Mouse (Mus musculus) heart, postnatal 0 days (tissue): Measurements from ENCODE around the gene Wfdc12. TPM values are rescaled to one million over a fixed set of nuclear protein-coding genes. Genes with fewer than 3 reads are reported as not detected.

Source experiments
- ATAC-seq: fragments of 200-750 bp; cut with Nextera tagmentation; 2 replicates; pipeline ENCODE4 v1.8.0; 2017; ENCODE audit warnings: low read depth, moderate number of reproducible peaks, moderate library complexity; ENCODE audit not compliant: insufficient read depth
- DNase-seq: peaks from one replicate; pipeline ENCODE4 v3.0.0-alpha.2; 2016; ENCODE audit warnings: low spot score
- H3K27ac ChIP-seq: fragments of 300-500 bp; sonication (generic); 2 replicates; pipeline ENCODE4 v1.5.1; 2014; ENCODE audit warnings: low read depth, mild to moderate bottlenecking
- H3K27me3 ChIP-seq: fragments of 300-500 bp; sonication (generic); 2 replicates; pipeline ENCODE4 v1.6.1; 2014; ENCODE audit warnings: low read length, mixed read lengths; ENCODE audit not compliant: control insufficient read depth, insufficient read depth
- H3K36me3 ChIP-seq: fragments of 300-500 bp; sonication (generic); replicated peaks from 2 replicates; pipeline ENCODE4 v1.6.1; 2014; ENCODE audit warnings: low read length, mixed read lengths; ENCODE audit not compliant: control insufficient read depth, insufficient read depth
- H3K4me1 ChIP-seq: fragments of 300-500 bp; sonication (generic); 2 replicates; pipeline ENCODE4 v1.6.1; 2014; ENCODE audit warnings: antibody characterized with exemption; ENCODE audit not compliant: control insufficient read depth, insufficient read depth
- H3K4me2 ChIP-seq: fragments of 300-500 bp; sonication (generic); 2 replicates; pipeline ENCODE4 v1.6.1; 2014; ENCODE audit warnings: low read depth, mild to moderate bottlenecking, low read length, moderate library complexity
- H3K4me3 ChIP-seq: fragments of 300-500 bp; sonication (generic); 2 replicates; pipeline ENCODE4 v1.5.1; 2014; ENCODE audit warnings: low read depth, low read length
- H3K9ac ChIP-seq: fragments of 300-500 bp; sonication (generic); replicated peaks from 2 replicates; pipeline ENCODE4 v1.6.1; 2014; ENCODE audit warnings: low read depth, low read length, mixed read lengths
- H3K9me3 ChIP-seq: fragments of 300-500 bp; sonication (generic); replicated peaks from 2 replicates; pipeline ENCODE4 v1.6.1; 2016; ENCODE audit warnings: low read length; ENCODE audit not compliant: control insufficient read depth
- CTCF ChIP-seq: IDR thresholded peaks from 2 replicates; pipeline ENCODE4 v1.5.1; 2016; ENCODE audit warnings: antibody characterized with exemption, control low read depth, low read depth
- EP300 ChIP-seq: IDR thresholded peaks from 2 replicates; pipeline ENCODE4 v1.6.1; 2016; ENCODE audit warnings: antibody characterized with exemption, low read depth
- WGBS: fragments of 180-500 bp; shearing (Covaris S2); extraction: QIAGEN DNeasy Blood & Tissue Kit; methylation state at CpG from one replicate; pipeline ENCODE4 v1.1.7; 2014; 5-methylcytosine and 5-hydroxymethylcytosine counted together
- polyA plus RNA-seq: library from polyadenylated mRNA; unstranded; fragments of >200 nt; fragmentation: Nextera tagmentation; extraction: Ambion mirVana; gene quantifications from 2 replicates; pipeline ENCODE4 v1.2.1, GENCODE M21; 2015
- total RNA-seq: library from RNA; depleted of rRNA; stranded (reverse); fragments of >200 nt; gene quantifications from 2 replicates; pipeline ENCODE4 v1.2.3, GENCODE M21; 2014; ENCODE audit warnings: low replicate concordance

Gene Wfdc12
- total and polyA plus RNA-seq, 2 experiments from 2014 or later = not detected

- H3K9me3 ChIP-seq = no peaks in the 10 kb centered on the region
- H3K4me3 ChIP-seq = no peak overlapping the region
- DNase-seq = no peak
- H3K4me2 ChIP-seq = no peak overlapping the region
- H3K27me3 ChIP-seq = peaks cover 32% of the 10 kb centered on the region
- 65% methylated on average over 8 of the region's 8 CpGs for WGBS
- no peaks in the 10 kb centered on the region for H3K36me3 ChIP-seq
- no peak for TF ChIP-seq CTCF
- TF ChIP-seq EP300 = no peak
- H3K4me1 ChIP-seq = no peaks in the 10 kb centered on the region
- no peak for ATAC-seq
- no peak overlapping the region for H3K27ac ChIP-seq
- no peak overlapping the region for H3K9ac ChIP-seq
Observed at GRCm38 (mm10) chr2:164174649-164175395, 15.6 kb downstream of the Wfdc12 start.

GRCm38 (mm10) chr2:164173394-164173793 is 17.0 kb downstream of the Wfdc12 start:
- no peak overlapping the region for H3K27ac ChIP-seq
- H3K4me1 ChIP-seq = peaks cover 3% of the 10 kb centered on the region
- TF ChIP-seq CTCF (no peak), EP300 (no peak)
- H3K36me3 ChIP-seq = no peaks in the 10 kb centered on the region
- no peak for ATAC-seq
- no peak overlapping the region for H3K4me2 ChIP-seq
- no peaks in the 10 kb centered on the region for H3K9me3 ChIP-seq
- no peak overlapping the region for H3K9ac ChIP-seq
- H3K4me3 ChIP-seq = no peak overlapping the region
- WGBS = 13% methylated on average over 3 of the region's 3 CpGs
- DNase-seq = no peak
- peaks cover 45% of the 10 kb centered on the region for H3K27me3 ChIP-seq

DNA sequence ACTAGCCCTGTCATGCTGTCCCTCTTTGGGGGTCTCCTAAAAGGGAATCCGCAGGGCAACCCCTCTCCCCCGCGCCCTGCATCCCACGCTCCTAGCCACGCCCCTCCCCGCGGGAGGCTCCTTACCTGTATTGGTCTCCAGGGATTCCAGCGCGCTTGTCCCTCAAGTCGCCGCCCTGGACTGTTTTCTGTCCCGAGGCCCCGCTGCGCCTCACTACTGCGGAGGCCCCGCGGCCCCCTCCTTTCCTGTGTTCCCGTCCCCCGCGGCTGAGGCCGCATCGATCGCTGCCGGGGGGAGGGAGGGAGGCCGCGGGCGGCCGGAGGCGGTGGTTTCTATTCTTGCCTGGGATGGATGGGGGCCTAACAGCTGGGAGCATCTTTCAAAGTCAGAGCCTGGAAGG is 19.5 kb downstream of the Wfdc12 start, which contains the start of gene Kcns1:
TSS of gene Kcns1 (minus strand) at position 212 of the 400 bp plus-strand sequence.
- Histone ChIP-seq H3K36me3 (no peaks in the 10 kb centered on the region), H3K4me3 (peak within 1 kb of the TSS; percentile 20), H3K9me3 (no peaks in the 10 kb centered on the region), H3K4me1 (peaks cover 7% of the 10 kb centered on the region), H3K27ac (no peak within 1 kb of the TSS), H3K27me3 (peaks cover 61% of the 10 kb centered on the region), H3K4me2 (peak within 1 kb of the TSS; percentile 47), H3K9ac (no peak within 1 kb of the TSS)
- TF ChIP-seq CTCF (no peak), EP300 (no peak)
- DNase-seq (no peak), ATAC-seq (no peak)
- WGBS = under 1% methylated on average over 29 of the region's 29 CpGs

DNA sequence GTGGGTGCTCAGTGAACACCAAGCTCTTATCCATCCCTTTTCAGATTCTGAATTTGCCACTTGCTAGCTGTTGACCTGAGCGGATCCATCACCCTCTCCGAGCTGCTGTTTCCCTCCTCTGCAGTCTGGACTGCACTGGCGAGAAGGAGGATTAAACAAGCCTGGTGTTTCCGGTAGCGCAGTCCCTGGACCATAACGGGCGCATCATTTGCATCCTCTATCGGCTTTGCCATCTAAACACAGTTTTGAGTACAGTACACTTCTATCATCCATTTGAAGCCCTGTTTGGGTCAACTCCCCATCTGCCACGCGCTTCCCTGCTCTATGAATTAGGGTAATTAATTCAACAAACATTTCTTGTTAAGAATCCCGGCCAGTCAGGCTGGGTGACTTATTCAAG is 20.1 kb downstream of the Wfdc12 start:
- no peaks in the 10 kb centered on the region for H3K9me3 ChIP-seq
- 11% methylated on average over 11 of the region's 11 CpGs for WGBS

GRCm38 (mm10) chr2:164168571-164168946 is 21.8 kb downstream of the Wfdc12 start:
- Histone ChIP-seq H3K27ac (no peak overlapping the region), H3K27me3 (peaks cover 63% of the 10 kb centered on the region), H3K9me3 (no peaks in the 10 kb centered on the region), H3K9ac (no peak overlapping the region), H3K4me3 (peak overlapping the region; percentile 18), H3K36me3 (no peaks in the 10 kb centered on the region), H3K4me2 (peak overlapping the region; percentile 27), H3K4me1 (peaks cover 7% of the 10 kb centered on the region)
- DNase-seq = no peak
- 10% methylated on average over 42 of the region's 42 CpGs for WGBS
- TF ChIP-seq CTCF = no peak
- TF ChIP-seq EP300 = no peak
- no peak for ATAC-seq

More for the DNA sequence above, 20.1 kb downstream of the Wfdc12 start:
- Histone ChIP-seq H3K27ac (no peak overlapping the region), H3K4me1 (peaks cover 7% of the 10 kb centered on the region), H3K36me3 (no peaks in the 10 kb centered on the region), H3K27me3 (peaks cover 63% of the 10 kb centered on the region), H3K4me3 (no peak overlapping the region), H3K9ac (no peak overlapping the region), H3K4me2 (no peak overlapping the region)
- DNase-seq (no peak), ATAC-seq (no peak)
- TF ChIP-seq EP300 (no peak), CTCF (no peak)
